Mouse (Mus musculus): ENCODE data around the gene Stx19.

The Stx19 gene

DNA sequence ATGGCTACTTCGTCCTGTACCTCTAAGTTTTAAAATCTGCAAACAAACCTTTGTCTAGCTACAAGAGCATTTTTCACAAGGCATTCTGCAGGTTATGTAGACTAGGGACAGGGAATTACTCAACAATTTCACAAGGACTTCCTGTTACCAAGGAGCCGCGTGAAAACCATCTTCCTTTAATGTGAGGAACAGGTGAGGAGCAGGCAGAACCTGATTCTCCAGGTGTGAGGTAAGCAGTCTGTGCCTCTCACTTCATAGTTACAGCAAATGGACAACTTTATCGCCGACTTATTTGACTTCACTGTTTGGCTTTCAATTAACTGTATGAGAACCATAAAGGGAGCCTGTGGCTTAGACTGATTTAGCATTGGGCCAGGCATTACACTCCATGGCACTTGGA is at the start of gene Stx19:
Gene Stx19 (plus strand): TSS at position 186 of the 400 bp plus-strand sequence.
- DNase-seq (ENCODE audit: low spot score in 2 of 2) = no peak

- DNase-seq (ENCODE audit: low spot score in 2 of 2) = no peak
These were observed 41.0 kb upstream of the Stx19 start for GRCm38 (mm10) chr16:62773462-62773861.

DNA sequence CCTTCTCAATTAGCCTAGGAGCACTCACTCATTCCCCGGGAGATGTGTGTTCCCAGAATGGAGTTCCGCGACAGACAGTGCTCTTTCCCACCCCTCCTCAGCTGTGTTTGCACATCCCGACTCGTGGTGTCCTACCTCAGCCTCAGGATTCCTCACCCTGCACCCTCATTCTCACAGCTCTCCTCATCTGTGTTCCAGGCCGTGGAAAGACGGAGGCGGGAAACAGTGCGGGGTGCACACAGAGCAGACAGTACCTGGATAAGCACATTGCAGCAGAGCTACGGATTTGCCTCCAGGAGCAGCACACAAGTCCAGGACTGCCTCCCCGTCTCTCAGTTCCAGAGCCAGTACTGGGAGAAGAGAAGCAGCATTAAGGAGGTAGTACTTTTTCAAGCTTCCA is 38.4 kb upstream of the Stx19 start:
- DNase-seq (ENCODE audit: low spot score in 2 of 2) = no peak

DNA sequence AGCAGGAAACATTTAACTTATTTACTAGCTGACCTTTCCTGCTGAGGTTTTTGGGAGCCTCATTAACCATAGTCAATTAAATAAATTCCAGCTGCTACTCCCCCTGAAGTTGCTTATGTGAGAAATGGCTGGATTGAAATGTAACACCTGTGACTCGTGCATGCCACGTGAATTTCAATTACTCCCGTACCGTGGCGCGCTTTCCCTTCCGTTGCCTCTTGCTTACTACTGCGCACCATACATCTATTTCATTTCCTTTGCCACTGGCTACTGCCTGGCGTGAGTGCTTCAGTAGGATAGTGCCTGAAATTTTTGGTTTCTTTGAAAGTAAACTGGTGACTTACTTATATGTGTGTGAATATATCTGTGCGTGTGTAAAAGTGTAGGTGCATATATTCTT is 36.2 kb upstream of the Stx19 start:
- DNase-seq (ENCODE audit: low spot score in 2 of 2) = no peak

GRCm38 (mm10) chr16:62782229-62782628 is 32.2 kb upstream of the Stx19 start:
- DNase-seq (ENCODE audit: low spot score in 2 of 2) = peak in 1 of 2 experiments; percentile 36

DNA sequence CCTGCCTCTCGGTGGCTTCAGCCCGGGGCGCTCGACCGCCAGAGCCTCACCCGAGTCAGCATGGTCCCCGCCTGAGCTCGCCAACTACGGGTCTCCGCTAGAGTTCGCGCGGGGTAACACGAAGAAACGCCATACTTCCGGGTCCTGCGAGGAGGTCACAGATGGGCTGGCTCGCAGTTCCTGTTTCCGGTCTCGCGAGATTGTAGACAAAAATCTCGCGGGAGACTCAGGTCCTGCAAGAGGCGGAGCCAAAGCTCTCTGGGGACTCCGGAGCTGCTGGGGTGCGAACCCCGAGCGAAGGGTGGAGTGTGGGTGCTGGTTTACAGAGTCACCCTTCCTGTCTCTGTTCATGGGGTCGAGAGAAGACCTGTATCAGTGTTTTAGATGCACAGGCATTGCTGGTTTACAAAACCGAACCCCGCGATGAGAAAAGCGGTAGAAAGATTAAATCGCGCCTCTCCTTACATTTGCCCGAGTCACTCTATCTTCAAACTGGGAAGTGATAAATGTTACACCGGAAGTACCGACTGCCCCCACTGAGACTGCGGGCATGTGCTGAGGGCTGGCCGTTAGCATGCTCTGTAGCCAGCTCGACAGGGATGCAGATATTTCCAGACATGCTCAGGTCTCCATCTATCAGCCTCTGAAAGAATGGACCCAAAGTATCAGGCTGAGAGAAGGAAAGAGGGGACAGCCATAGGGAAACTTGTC is 27.7 kb upstream of the Stx19 start, which contains the start of gene Nsun3:
Gene Nsun3 (minus strand): TSS at position 198 of the 711 bp plus-strand sequence.
- DNase-seq (ENCODE audit: low spot score in 2 of 2) = peak; percentile 91 to 92

DNA sequence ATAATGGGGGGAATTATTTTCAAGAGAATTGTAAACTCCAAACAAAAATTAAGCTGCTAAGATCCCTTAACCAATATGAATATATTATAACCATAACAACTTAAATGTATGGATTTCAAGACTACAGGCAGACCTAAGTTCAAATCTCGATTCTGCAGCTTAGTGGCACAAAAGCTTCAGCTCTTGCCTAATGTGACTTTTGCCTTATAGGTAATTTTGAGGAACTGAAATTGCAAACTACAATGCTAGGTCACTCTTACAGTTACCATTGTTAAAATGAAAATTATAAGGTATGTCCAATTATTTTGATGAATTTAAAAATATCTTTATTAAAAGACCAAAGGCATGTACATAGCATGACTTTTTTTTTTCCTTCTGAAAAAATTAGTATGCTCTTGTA is 17.9 kb upstream of the Stx19 start:
- DNase-seq (ENCODE audit: low spot score in 2 of 2) = no peak

- DNase-seq (ENCODE audit: low spot score in 2 of 2) = no peak
These were observed 15.7 kb upstream of the Stx19 start for GRCm38 (mm10) chr16:62798808-62799207.

DNA sequence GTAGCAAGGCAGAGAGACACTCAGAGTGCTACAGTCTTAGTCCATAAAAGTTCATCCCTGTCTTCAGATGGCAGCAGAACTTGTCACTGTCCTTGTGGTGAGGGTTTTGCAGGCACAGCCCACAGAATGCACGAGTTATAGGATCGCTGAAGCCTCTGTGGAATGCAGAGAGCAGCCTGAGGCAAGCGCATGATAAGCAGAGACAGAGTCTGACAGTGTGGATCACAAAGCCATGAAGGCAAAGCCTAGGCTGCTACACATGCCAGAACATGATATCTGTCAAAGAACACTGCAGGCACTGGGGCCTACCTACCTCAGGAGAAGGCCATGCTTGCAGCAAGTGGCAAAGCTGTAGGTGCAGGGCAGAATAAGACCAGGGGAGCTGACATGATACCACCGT is 15.1 kb upstream of the Stx19 start:
- DNase-seq (ENCODE audit: low spot score in 2 of 2) = no peak

DNA sequence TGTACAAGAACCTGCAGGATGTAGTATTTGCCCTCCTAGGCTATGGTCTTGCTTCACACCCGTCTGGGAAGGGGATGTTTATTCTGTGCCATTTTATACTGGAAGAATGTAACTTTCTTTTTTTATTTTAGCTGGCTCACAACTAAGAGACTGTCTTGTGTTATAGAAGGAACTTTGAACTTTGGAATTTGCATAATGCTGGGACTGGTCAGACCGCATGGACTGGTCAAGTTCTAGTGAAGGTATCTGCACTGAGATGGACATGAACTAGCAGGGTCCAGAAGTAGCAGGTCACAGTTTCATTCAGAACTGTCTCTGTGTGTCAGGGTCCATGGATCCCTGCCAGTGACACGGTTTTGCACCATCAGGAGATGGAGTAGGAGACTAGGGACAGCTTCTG is 14.6 kb upstream of the Stx19 start:
- DNase-seq (ENCODE audit: low spot score in 2 of 2) = no peak

DNA sequence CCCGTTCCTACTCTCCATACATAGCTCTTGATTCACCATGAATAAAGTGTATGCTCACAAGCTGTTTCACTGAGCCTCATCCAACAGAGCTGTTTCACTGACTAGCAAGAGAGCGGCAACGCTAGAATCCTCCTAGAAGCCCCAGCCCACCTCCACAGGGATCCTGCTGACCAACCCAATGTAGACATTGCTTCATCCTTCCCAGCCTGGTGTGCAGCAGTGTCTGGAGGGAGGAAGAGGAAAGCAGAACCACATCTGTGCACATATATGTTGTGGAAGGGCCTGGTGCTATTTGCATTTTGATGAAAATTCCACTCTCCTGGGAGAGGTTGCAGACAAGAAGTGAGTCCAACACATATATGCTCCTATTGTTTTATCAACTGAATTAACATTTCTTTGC is 9.9 kb upstream of the Stx19 start:
- no peak for DNase-seq (ENCODE audit: low spot score in 2 of 2)

DNA sequence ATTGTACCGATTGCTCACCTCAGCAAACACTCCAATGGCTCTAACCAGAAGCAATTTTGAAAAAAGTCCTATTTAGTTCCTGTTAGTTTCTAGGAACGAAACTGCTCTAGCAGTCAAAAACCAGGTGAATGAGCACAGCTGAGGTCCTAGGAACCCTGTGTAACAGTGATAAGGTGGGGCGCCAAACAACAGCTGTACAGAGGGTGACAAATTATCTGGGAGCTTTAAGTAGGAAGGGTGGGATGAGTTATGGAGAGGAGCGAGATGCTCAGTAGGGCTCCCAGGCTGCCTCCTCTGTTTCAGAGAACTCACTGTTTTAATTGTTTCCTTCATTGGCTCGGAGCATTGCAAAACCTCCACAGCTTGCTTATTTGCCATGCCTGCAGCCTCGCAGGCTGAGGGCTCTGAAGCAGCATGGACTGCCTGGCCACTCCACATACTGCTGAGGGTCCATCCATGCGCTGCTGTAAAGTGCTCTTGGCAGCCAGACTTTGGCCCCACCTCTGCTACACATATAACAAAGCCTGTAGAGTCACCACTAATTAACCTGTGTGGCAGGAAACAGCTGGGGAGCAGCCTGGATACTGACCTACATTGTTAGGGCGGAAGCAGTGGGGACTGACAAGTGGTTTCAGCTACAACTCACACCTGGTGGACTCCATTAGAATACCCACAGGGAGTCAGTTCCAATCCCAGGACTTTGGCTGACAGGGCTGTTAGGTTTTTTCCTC is 7.1 kb upstream of the Stx19 start:
- peak; percentile 22 to 27 for DNase-seq (ENCODE audit: low spot score in 2 of 2)

- DNase-seq (ENCODE audit: low spot score in 2 of 2) = no peak
These were observed 3.6 kb upstream of the Stx19 start for GRCm38 (mm10) chr16:62810855-62811254.

DNA sequence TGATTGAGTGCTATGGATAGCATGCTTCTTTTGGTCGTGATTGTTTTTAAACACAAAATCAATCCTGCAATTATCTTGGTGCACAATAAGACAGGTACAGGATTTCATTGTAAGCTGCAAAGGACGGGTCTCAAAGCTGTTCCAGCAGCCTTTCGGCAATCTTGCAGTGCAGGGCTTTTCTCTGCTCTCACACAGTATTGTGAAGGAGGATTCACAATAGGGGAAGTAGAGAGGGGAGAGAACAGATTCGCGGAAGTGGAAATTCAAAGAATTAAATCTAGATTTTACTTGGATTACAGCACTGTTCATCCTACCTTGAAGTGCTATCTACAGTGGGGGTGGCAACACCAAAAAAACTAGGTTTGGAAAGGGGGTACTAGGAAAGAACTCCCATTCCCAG is 686 bp upstream of the Stx19 start:
- DNase-seq (ENCODE audit: low spot score in 2 of 2) = no peak

- no peak for DNase-seq (ENCODE audit: low spot score in 2 of 2)
These were observed 8.0 kb downstream of the Stx19 start for GRCm38 (mm10) chr16:62822472-62822871.

GRCm38 (mm10) chr16:62826156-62827001 is 11.9 kb downstream of the Stx19 start:
- peak in 1 of 2 experiments; percentile 57 for DNase-seq (ENCODE audit: low spot score in 2 of 2)

GRCm38 (mm10) chr16:62832027-62832426 is 17.6 kb downstream of the Stx19 start:
- DNase-seq (ENCODE audit: low spot score in 2 of 2) = no peak

DNA sequence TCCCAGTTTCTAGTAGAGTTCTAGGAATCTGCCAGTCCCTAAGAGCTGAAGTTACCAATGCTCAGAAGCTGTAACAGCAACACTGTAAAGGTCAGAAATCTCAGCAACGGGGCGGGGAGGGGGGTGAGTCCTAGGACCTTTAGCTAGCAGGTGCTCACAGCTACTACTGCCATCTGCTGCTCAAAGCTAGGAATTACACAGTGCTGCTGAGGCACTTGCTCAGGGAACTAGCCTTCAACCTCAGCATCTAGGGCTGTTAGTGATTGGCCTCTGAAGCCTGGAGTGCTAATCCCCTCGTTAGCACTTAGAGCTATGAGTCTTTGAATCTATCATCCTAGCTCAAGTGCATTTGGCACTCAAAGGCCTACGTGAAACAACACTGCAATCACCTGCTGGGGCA is 18.0 kb downstream of the Stx19 start:
- DNase-seq (ENCODE audit: low spot score in 2 of 2) = peak in 1 of 2 experiments; percentile 42

DNA sequence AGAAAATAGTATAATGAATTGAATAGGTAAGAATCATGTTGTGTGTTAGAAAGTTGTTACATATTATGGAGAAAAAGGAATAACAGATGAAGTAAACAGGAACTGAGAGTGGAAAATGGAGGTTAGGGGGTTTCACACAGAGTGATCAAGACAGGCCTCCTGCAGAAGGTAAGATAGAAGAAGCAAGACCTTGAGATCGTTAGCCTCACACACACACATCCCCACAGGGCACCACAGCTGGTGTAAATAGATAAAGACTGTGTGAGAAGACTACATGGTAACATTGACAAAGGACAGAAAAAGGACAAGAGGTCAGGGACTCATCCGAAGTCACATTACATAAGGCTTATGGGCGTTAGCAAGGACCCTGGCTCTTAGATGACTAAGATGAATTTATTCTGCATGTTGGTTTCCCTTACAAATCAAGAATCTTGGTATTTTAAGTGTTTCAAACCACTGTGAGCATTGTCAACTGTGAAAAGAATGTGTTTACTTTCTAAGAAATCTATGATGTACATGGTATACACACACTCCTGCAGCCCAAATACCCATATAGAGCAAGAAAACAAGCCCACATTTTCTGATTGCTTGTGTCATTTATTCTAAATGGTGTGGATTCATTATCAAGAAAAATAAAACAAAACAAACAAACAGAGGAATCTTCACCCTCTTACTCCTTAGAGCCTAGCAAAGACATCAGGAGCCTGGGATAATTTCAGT is 19.7 kb downstream of the Stx19 start:
- DNase-seq (ENCODE audit: low spot score in 2 of 2) = no peak

GRCm38 (mm10) chr16:62845341-62845740 is 30.9 kb downstream of the Stx19 start:
- no peak for DNase-seq (ENCODE audit: low spot score in 2 of 2)

DNA sequence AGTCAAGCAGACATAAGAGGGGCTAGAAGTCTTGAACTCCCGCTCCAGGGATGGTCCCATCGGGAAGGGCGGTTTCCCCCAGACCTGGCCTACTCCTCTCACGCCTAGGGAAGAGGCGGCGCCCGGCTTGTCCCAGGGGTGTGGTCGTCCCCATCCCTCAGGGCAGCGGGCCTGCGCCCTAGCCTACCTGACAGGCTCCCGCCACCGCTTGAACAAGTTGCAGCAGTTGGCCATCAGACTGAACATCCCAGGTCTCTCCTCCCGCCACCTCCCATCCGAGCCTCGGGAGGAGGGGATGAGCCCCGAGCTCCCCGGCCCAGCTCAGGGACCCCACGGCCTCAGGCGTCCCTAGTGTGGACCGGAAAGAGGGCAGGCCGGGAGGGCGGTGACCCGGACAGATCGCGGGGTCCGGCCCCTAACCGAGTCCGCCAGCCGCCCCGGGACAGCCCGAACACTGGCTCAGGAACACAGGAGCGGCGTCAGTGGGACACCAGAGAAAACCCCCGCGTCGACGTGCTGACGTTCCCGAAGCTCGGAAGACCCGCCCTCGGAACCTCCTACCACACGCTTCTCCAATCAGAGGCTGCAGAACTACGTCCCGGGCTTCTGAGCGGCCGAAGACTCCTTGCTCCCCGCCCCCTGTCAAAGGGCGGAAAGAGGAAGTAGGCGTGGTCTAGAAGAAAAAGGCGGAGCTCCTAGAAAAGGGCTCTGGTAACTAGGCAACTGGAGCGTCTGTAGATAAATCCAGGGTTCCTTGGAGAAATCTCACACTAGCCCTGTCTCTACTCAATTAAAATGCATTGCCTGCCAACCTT is 32.2 kb downstream of the Stx19 start, which contains the start of gene Arl13b:
Gene Arl13b (minus strand): TSS at position 543 of the 815 bp plus-strand sequence.
- peak; percentile 86 to 87 for DNase-seq (ENCODE audit: low spot score in 2 of 2)
